Mouse (Mus musculus) gastrocnemius, postnatal 10 days (tissue): ENCODE measurements around the gene Fam83f. TPM values are rescaled to one million over a fixed set of nuclear protein-coding genes. Genes with fewer than 3 reads are reported as not detected.
"Not testable (repeated sequence)": the region's sequence is repeated elsewhere in the genome, so short reads cannot be mapped to it uniquely, and the experiment has no call there.

Source experiments
- DNase-seq: peaks from one replicate; pipeline ENCODE4 v3.0.0; 2021; ENCODE audit warnings: mixed read lengths
- total RNA-seq, 2 experiments: library from RNA; stranded (reverse); gene quantifications; 2 replicates each; pipeline ENCODE4 v1.2.3; 2021

Fam83f gene
- total RNA-seq, 2 experiments from 2014 or later: 0.47 to 0.49 TPM

- peak; percentile 86 for DNase-seq
These were observed 34.3 kb downstream of the Fam83f start for GRCm38 (mm10) chr15:80705828-80706549.

- no peak for DNase-seq
These were observed 34.9 kb downstream of the Fam83f start for GRCm38 (mm10) chr15:80706596-80706995.

- DNase-seq: no peak
These were observed 35.4 kb downstream of the Fam83f start for GRCm38 (mm10) chr15:80707088-80707487.

- DNase-seq: peak; percentile 52
These were observed 37.9 kb downstream of the Fam83f start for GRCm38 (mm10) chr15:80709593-80709992.

- no peak for DNase-seq
These were observed 38.6 kb downstream of the Fam83f start for GRCm38 (mm10) chr15:80710257-80710607.

- DNase-seq: peak; percentile 98
These were observed 39.1 kb downstream of the Fam83f start, which contains the start of gene Tnrc6b for GRCm38 (mm10) chr15:80710608-80711363. Tnrc6b (plus strand) TSS chr15:80711313.

- DNase-seq: peak; percentile 67
These were observed 39.9 kb downstream of the Fam83f start for GRCm38 (mm10) chr15:80711401-80712151.

GRCm38 (mm10) chr15:80714299-80714698, 42.7 kb downstream of the Fam83f start:
- no peak for DNase-seq

GRCm38 (mm10) chr15:80716631-80717135, 45.0 kb downstream of the Fam83f start:
- DNase-seq: no peak

- no peak for DNase-seq
These were observed 45.8 kb downstream of the Fam83f start for GRCm38 (mm10) chr15:80717431-80717830.

GRCm38 (mm10) chr15:80720249-80720648, 48.6 kb downstream of the Fam83f start:
- DNase-seq: no peak

GRCm38 (mm10) chr15:80721861-80722260, 50.2 kb downstream of the Fam83f start:
- no peak for DNase-seq

GRCm38 (mm10) chr15:80722366-80722765, 50.7 kb downstream of the Fam83f start:
- no peak for DNase-seq

- DNase-seq: no peak
These were observed 57.8 kb downstream of the Fam83f start for GRCm38 (mm10) chr15:80729477-80729876.

- no peak for DNase-seq
These were observed 59.4 kb downstream of the Fam83f start for GRCm38 (mm10) chr15:80731043-80731442.

GRCm38 (mm10) chr15:80731511-80731910, 59.9 kb downstream of the Fam83f start:
- DNase-seq: no peak

GRCm38 (mm10) chr15:80732266-80733030, 60.8 kb downstream of the Fam83f start:
- no peak for DNase-seq

GRCm38 (mm10) chr15:80735300-80735699, 63.7 kb downstream of the Fam83f start:
- no peak for DNase-seq

- DNase-seq: not testable (repeated sequence)
These were observed 64.1 kb downstream of the Fam83f start for GRCm38 (mm10) chr15:80735708-80736107.

- DNase-seq: no peak
These were observed 64.9 kb downstream of the Fam83f start for GRCm38 (mm10) chr15:80736553-80736952.

- DNase-seq: no peak
These were observed 66.6 kb downstream of the Fam83f start for GRCm38 (mm10) chr15:80738244-80738643.

- DNase-seq: no peak
These were observed 68.3 kb downstream of the Fam83f start for GRCm38 (mm10) chr15:80739972-80740371.
